Mouse (Mus musculus): ENCODE data around the gene Rnf38. TPM values are rescaled to one million over a fixed set of nuclear protein-coding genes. Genes with fewer than 3 reads are reported as not detected.
A peak's percentile ranks its signal among the peaks of the same experiment; 100 is the strongest.

The Rnf38 gene
- polyA plus RNA-seq, 1 experiment from 2014 or later, result 40.9 TPM

DNA sequence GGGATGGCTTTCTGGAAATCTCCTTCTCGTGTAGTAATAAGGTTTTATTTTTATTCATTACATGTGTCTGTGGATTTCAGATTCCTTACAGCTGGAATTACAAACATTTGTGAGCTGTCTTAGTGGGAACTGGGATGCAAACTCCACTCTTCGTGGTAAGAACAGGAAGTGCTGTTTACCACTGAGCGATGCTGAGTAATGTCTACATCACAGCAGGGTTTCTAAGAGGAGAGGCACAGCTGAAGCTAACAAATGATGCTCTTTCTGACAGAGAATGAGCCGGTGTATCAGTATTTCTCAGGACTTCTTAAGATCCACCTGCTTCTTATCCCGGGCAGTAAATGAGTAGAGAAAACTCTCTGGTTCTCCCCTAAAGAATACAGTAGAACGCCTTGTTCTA is 77.1 kb downstream of the Rnf38 start:
- Histone ChIP-seq H3K4me3 (ENCODE audit: low read depth, low read length) (no peak overlapping the region), H3K27me3 (ENCODE audit: control insufficient read depth, insufficient read depth, low read length) (no peaks in the 10 kb centered on the region), H3K27ac (replicated peaks; ENCODE audit: low read depth, low read length) (no peak overlapping the region), H3K36me3 (replicated peaks; ENCODE audit: control insufficient read depth, insufficient read depth, low read depth, low read length) (no peaks in the 10 kb centered on the region), H3K4me2 (ENCODE audit: low read depth, low read length) (no peak overlapping the region), H3K4me1 (ENCODE audit: control insufficient read depth, insufficient read depth, low read length) (no peaks in the 10 kb centered on the region), H3K9ac (replicated peaks; ENCODE audit: low read length) (no peak overlapping the region), H3K9me3 (replicated peaks; ENCODE audit: control insufficient read depth, low read length) (no peaks in the 10 kb centered on the region)
- DNase-seq (ENCODE audit: low spot score), result no peak
- 82% methylated on average over 6 of the region's 6 CpGs for WGBS
- ATAC-seq (replicated peaks; ENCODE audit: insufficient number of reproducible peaks, low FRiP score, low TSS enrichment, low read depth), result no peak

DNA sequence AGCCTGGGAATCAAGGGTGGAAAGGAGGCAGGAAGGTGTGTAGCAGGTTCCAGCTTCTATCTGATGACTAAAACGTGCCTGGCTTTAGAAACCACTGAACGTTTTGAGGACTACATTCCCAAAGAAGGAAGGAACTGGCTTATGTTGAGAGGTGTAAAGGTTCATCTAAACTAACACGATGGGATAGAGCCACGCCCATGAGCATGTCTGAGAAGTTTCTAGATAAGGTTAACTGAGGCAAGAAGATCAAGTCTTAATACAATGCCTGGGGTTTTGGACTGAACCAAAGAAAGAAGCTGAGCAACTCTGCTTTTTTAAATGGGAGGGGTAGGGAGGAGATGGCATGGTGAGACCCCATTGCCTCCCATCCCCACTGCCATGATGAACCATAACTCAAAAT is 78.7 kb downstream of the Rnf38 start:
- Histone ChIP-seq H3K36me3 (replicated peaks; ENCODE audit: control insufficient read depth, insufficient read depth, low read depth, low read length) (no peaks in the 10 kb centered on the region), H3K4me2 (ENCODE audit: low read depth, low read length) (no peak overlapping the region), H3K27ac (replicated peaks; ENCODE audit: low read depth, low read length) (no peak overlapping the region), H3K4me3 (ENCODE audit: low read depth, low read length) (no peak overlapping the region), H3K9me3 (replicated peaks; ENCODE audit: control insufficient read depth, low read length) (no peaks in the 10 kb centered on the region), H3K4me1 (ENCODE audit: control insufficient read depth, insufficient read depth, low read length) (no peaks in the 10 kb centered on the region), H3K9ac (replicated peaks; ENCODE audit: low read length) (no peak overlapping the region), H3K27me3 (ENCODE audit: control insufficient read depth, insufficient read depth, low read length) (no peaks in the 10 kb centered on the region)
- ATAC-seq (replicated peaks; ENCODE audit: insufficient number of reproducible peaks, low FRiP score, low TSS enrichment, low read depth) (no peak), DNase-seq (ENCODE audit: low spot score) (no peak)
- WGBS, result 91% methylated on average over 4 of the region's 4 CpGs

DNA sequence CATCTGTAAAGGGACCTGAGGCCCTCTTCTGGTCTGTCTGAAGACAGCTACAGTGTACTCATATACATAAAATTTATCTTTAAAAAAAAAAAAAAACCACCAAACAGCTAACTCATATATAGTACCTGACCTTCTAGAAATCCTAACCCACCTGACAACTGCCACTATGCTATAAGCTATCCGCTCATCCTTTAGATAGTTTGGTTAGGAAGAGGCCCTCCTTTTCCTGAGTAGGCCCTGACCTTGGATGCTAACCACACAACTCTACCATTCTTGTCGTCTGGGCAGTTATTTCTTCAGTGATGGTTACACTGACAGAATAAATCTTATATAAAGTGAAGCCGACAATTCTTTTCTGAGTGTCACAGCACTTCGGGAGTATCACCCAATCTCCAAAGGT is 80.7 kb downstream of the Rnf38 start:
- 95% methylated on average over 4 of the region's 4 CpGs for WGBS

GRCm38 (mm10) chr4:44126805-44127204 is 106.8 kb downstream of the Rnf38 start:
- H3K4me2 ChIP-seq (ENCODE audit: low read depth, low read length), result no peak overlapping the region
- H3K4me1 ChIP-seq (ENCODE audit: control insufficient read depth, insufficient read depth, low read length), result no peaks in the 10 kb centered on the region
- H3K27ac ChIP-seq (replicated peaks; ENCODE audit: low read depth, low read length), result no peak overlapping the region
- no peaks in the 10 kb centered on the region for H3K27me3 ChIP-seq (ENCODE audit: control insufficient read depth, insufficient read depth, low read length)
- ATAC-seq (replicated peaks; ENCODE audit: insufficient number of reproducible peaks, low FRiP score, low TSS enrichment, low read depth), result no peak
- no peaks in the 10 kb centered on the region for H3K9me3 ChIP-seq (replicated peaks; ENCODE audit: control insufficient read depth, low read length)
- DNase-seq (ENCODE audit: low spot score), result no peak
- no peak overlapping the region for H3K9ac ChIP-seq (replicated peaks; ENCODE audit: low read length)
- H3K4me3 ChIP-seq (ENCODE audit: low read depth, low read length), result no peak overlapping the region
- 94% methylated on average over 12 of the region's 12 CpGs for WGBS
- peaks cover 6% of the 10 kb centered on the region for H3K36me3 ChIP-seq (replicated peaks; ENCODE audit: control insufficient read depth, insufficient read depth, low read depth, low read length)

More for the DNA sequence above, 80.7 kb downstream of the Rnf38 start:
- ATAC-seq (replicated peaks; ENCODE audit: insufficient number of reproducible peaks, low FRiP score, low TSS enrichment, low read depth) (no peak), DNase-seq (ENCODE audit: low spot score) (no peak)
- Histone ChIP-seq H3K9me3 (replicated peaks; ENCODE audit: control insufficient read depth, low read length) (no peaks in the 10 kb centered on the region), H3K4me3 (ENCODE audit: low read depth, low read length) (no peak overlapping the region), H3K9ac (replicated peaks; ENCODE audit: low read length) (no peak overlapping the region), H3K27ac (replicated peaks; ENCODE audit: low read depth, low read length) (no peak overlapping the region), H3K4me2 (ENCODE audit: low read depth, low read length) (no peak overlapping the region), H3K27me3 (ENCODE audit: control insufficient read depth, insufficient read depth, low read length) (no peaks in the 10 kb centered on the region), H3K4me1 (ENCODE audit: control insufficient read depth, insufficient read depth, low read length) (no peaks in the 10 kb centered on the region), H3K36me3 (replicated peaks; ENCODE audit: control insufficient read depth, insufficient read depth, low read depth, low read length) (no peaks in the 10 kb centered on the region; the same call in 1 of the 2 replicates)

GRCm38 (mm10) chr4:44119410-44120201 is 114.0 kb downstream of the Rnf38 start:
- 49% methylated on average over 9 of the region's 9 CpGs for WGBS
- ATAC-seq (replicated peaks; ENCODE audit: insufficient number of reproducible peaks, low FRiP score, low TSS enrichment, low read depth) (no peak), DNase-seq (ENCODE audit: low spot score) (peak; percentile 68)
- H3K27ac ChIP-seq (replicated peaks; ENCODE audit: low read depth, low read length), result no peak overlapping the region
- no peaks in the 10 kb centered on the region for H3K27me3 ChIP-seq (ENCODE audit: control insufficient read depth, insufficient read depth, low read length)
- H3K4me2 ChIP-seq (ENCODE audit: low read depth, low read length), result no peak overlapping the region
- H3K4me3 ChIP-seq (ENCODE audit: low read depth, low read length), result no peak overlapping the region
- no peak overlapping the region for H3K9ac ChIP-seq (replicated peaks; ENCODE audit: low read length)
- H3K36me3 ChIP-seq (replicated peaks; ENCODE audit: control insufficient read depth, insufficient read depth, low read depth, low read length), result no peaks in the 10 kb centered on the region
- H3K4me1 ChIP-seq (ENCODE audit: control insufficient read depth, insufficient read depth, low read length), result no peaks in the 10 kb centered on the region
- H3K9me3 ChIP-seq (replicated peaks; ENCODE audit: control insufficient read depth, low read length), result no peaks in the 10 kb centered on the region

- WGBS, result 85% methylated on average over 13 of the region's 13 CpGs
- DNase-seq (ENCODE audit: low spot score) (no peak), ATAC-seq (replicated peaks; ENCODE audit: insufficient number of reproducible peaks, low FRiP score, low TSS enrichment, low read depth) (no peak)
- Histone ChIP-seq H3K4me1 (ENCODE audit: control insufficient read depth, insufficient read depth, low read length) (no peaks in the 10 kb centered on the region), H3K4me2 (ENCODE audit: low read depth, low read length) (no peak overlapping the region), H3K4me3 (ENCODE audit: low read depth, low read length) (no peak overlapping the region), H3K27ac (replicated peaks; ENCODE audit: low read depth, low read length) (no peak overlapping the region), H3K27me3 (ENCODE audit: control insufficient read depth, insufficient read depth, low read length) (no peaks in the 10 kb centered on the region), H3K36me3 (replicated peaks; ENCODE audit: control insufficient read depth, insufficient read depth, low read depth, low read length) (no peaks in the 10 kb centered on the region), H3K9me3 (replicated peaks; ENCODE audit: control insufficient read depth, low read length) (no peaks in the 10 kb centered on the region), H3K9ac (replicated peaks; ENCODE audit: low read length) (no peak overlapping the region)
Observed at GRCm38 (mm10) chr4:44115046-44115445, 118.5 kb downstream of the Rnf38 start.

DNA sequence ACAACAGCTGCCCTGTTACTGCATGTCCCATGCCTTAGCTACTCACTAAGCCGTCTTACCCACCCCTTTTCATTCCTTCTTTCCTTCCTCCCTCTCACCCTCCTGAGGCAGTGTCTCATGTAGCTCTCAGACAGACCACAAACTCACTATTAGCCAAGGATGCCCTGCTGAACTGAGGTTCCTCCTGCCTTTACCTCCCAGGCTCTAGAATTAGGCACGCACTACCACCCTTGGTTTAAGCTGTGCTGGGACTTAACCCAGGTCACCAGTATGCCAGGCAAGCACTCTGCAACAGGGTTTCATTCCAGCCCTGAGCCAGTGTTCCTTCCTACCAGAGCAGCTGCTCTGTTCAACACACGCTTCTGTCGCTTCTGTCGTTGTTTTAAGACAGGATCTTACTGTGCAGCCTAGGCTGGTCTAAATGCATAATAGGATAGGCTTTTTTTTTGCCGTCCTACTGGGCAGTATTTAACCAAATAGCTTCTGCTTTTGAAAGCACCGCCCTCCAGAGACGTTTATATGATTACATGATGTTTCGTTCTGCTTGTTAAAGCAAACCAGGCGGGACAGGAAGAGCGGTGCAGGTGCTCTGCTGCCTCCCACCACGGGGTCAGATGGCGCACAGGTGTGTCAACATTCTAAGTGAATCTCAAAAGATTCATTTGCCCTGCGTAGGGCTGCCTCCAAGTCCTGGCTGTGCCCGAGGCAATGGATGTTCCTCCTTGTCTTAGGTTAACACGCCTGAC is 120.0 kb downstream of the Rnf38 start:
- Histone ChIP-seq H3K4me1 (ENCODE audit: control insufficient read depth, insufficient read depth, low read length) (no peaks in the 10 kb centered on the region), H3K4me3 (ENCODE audit: low read depth, low read length) (no peak overlapping the region), H3K4me2 (ENCODE audit: low read depth, low read length) (no peak overlapping the region), H3K27me3 (ENCODE audit: control insufficient read depth, insufficient read depth, low read length) (no peaks in the 10 kb centered on the region), H3K9ac (replicated peaks; ENCODE audit: low read length) (no peak overlapping the region), H3K9me3 (replicated peaks; ENCODE audit: control insufficient read depth, low read length) (no peaks in the 10 kb centered on the region), H3K36me3 (replicated peaks; ENCODE audit: control insufficient read depth, insufficient read depth, low read depth, low read length) (no peaks in the 10 kb centered on the region), H3K27ac (replicated peaks; ENCODE audit: low read depth, low read length) (no peak overlapping the region; the same call in 1 of the 2 replicates)
- ATAC-seq (replicated peaks; ENCODE audit: insufficient number of reproducible peaks, low FRiP score, low TSS enrichment, low read depth) (no peak), DNase-seq (ENCODE audit: low spot score) (peak; percentile 47)
- WGBS, result 29% methylated on average over 16 of the region's 16 CpGs

- ATAC-seq (replicated peaks; ENCODE audit: insufficient number of reproducible peaks, low FRiP score, low TSS enrichment, low read depth) (no peak), DNase-seq (ENCODE audit: low spot score) (peak; percentile 48)
Observed at GRCm38 (mm10) chr4:44112741-44113140, 120.8 kb downstream of the Rnf38 start.

More at GRCm38 (mm10) chr4:44112741-44113140, 120.8 kb downstream of the Rnf38 start:
- no peaks in the 10 kb centered on the region for H3K4me1 ChIP-seq (ENCODE audit: control insufficient read depth, insufficient read depth, low read length)
- H3K27ac ChIP-seq (replicated peaks; ENCODE audit: low read depth, low read length), result no peak overlapping the region
- no peaks in the 10 kb centered on the region for H3K36me3 ChIP-seq (replicated peaks; ENCODE audit: control insufficient read depth, insufficient read depth, low read depth, low read length)
- H3K4me2 ChIP-seq (ENCODE audit: low read depth, low read length), result no peak overlapping the region
- H3K4me3 ChIP-seq (ENCODE audit: low read depth, low read length), result no peak overlapping the region
- no peaks in the 10 kb centered on the region for H3K27me3 ChIP-seq (ENCODE audit: control insufficient read depth, insufficient read depth, low read length)
- H3K9me3 ChIP-seq (replicated peaks; ENCODE audit: control insufficient read depth, low read length), result no peaks in the 10 kb centered on the region
- 30% methylated on average over 4 of the region's 4 CpGs for WGBS
- no peak overlapping the region for H3K9ac ChIP-seq (replicated peaks; ENCODE audit: low read length)

All from embryonic facial prominence, embryonic 11.5 days (tissue).